Mouse (Mus musculus): ENCODE data around the gene Alg11. TPM values are rescaled to one million over a fixed set of nuclear protein-coding genes. Genes with fewer than 3 reads are reported as not detected.

The Alg11 gene
- 39.6 and 42.5 TPM in 2 replicates for polyA plus RNA-seq (2014; fragmentation: Nextera tagmentation; extraction: Ambion mirVana)

GRCm38 (mm10) chr8:22060446-22060889 is at the start of gene Alg11:
Gene Alg11, plus strand, starts transcription at chr8:22060721.
- WGBS: under 1% methylated on average over 36 of the region's 36 CpGs
- peak; percentile 100 for ATAC-seq (ENCODE audit: low read depth)
- Histone ChIP-seq H3K9ac (replicated peaks; ENCODE audit: low read depth, low read length) (peak within 1 kb of the TSS; percentile 66), H3K4me1 (ENCODE audit: control insufficient read depth, insufficient read depth, low read length) (peaks cover 9% of the 10 kb centered on the region), H3K27me3 (ENCODE audit: control insufficient read depth, insufficient read depth, low read length) (0 out of 2 replicates have a peak, but pooled peaks cover 2% of the 10 kb centered on the region), H3K9me3 (ENCODE audit: control insufficient read depth, low read length) (no peaks in the 10 kb centered on the region), H3K27ac (ENCODE audit: low read depth, low read length) (peak within 1 kb of the TSS; percentile 44; the same call in 1 of the 2 replicates), H3K36me3 (ENCODE audit: control insufficient read depth, insufficient read depth, low read length) (peaks cover 10% of the 10 kb centered on the region), H3K4me2 (ENCODE audit: low read depth, low read length) (peak within 1 kb of the TSS; percentile 80), H3K4me3 (ENCODE audit: low read depth, low read length) (peak within 1 kb of the TSS; percentile 71)

- no peaks in the 10 kb centered on the region for H3K36me3 ChIP-seq (ENCODE audit: control insufficient read depth, insufficient read depth, low read length)
- H3K9ac ChIP-seq (replicated peaks; ENCODE audit: low read depth, low read length): no peak overlapping the region
- no peaks in the 10 kb centered on the region for H3K27me3 ChIP-seq (ENCODE audit: control insufficient read depth, insufficient read depth, low read length)
- no peaks in the 10 kb centered on the region for H3K9me3 ChIP-seq (ENCODE audit: control insufficient read depth, low read length)
- no peak overlapping the region for H3K27ac ChIP-seq (ENCODE audit: low read depth, low read length)
- WGBS: 75% methylated on average over 24 of the region's 24 CpGs
- H3K4me3 ChIP-seq (ENCODE audit: low read depth, low read length): no peak overlapping the region
- no peaks in the 10 kb centered on the region for H3K4me1 ChIP-seq (ENCODE audit: control insufficient read depth, insufficient read depth, low read length)
- H3K4me2 ChIP-seq (ENCODE audit: low read depth, low read length): no peak overlapping the region
- peak; percentile 54; the same call in 1 of the 2 replicates for ATAC-seq (ENCODE audit: low read depth)
Observed at GRCm38 (mm10) chr8:22013034-22013707, 47.4 kb upstream of the Alg11 start.

DNA sequence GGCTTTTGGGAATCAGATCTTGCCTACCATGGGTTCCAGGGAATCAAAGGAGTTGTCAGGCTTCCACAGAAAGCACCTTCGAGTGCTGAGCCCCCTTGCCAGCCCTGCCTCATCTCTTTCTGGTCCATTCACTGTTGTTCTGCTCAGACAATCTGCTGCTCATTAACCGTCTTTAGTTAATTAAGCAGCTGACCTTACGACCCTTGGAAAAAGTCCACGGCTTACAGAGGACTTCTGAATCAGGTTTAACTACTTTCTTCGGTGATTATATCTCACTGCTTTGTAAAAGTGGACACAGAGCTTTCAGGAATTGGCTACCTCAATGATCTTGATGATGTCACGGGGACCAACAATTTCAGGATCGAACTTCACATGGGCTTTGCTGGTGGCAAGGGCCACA is 42.8 kb upstream of the Alg11 start:
- ATAC-seq (ENCODE audit: low read depth): no peak
- WGBS: 71% methylated on average over 7 of the region's 7 CpGs
- Histone ChIP-seq H3K27me3 (ENCODE audit: control insufficient read depth, insufficient read depth, low read length) (no peaks in the 10 kb centered on the region), H3K4me1 (ENCODE audit: control insufficient read depth, insufficient read depth, low read length) (no peaks in the 10 kb centered on the region), H3K27ac (ENCODE audit: low read depth, low read length) (no peak overlapping the region), H3K9me3 (ENCODE audit: control insufficient read depth, low read length) (no peaks in the 10 kb centered on the region), H3K4me2 (ENCODE audit: low read depth, low read length) (no peak overlapping the region), H3K4me3 (ENCODE audit: low read depth, low read length) (no peak overlapping the region), H3K9ac (replicated peaks; ENCODE audit: low read depth, low read length) (no peak overlapping the region), H3K36me3 (ENCODE audit: control insufficient read depth, insufficient read depth, low read length) (no peaks in the 10 kb centered on the region)

DNA sequence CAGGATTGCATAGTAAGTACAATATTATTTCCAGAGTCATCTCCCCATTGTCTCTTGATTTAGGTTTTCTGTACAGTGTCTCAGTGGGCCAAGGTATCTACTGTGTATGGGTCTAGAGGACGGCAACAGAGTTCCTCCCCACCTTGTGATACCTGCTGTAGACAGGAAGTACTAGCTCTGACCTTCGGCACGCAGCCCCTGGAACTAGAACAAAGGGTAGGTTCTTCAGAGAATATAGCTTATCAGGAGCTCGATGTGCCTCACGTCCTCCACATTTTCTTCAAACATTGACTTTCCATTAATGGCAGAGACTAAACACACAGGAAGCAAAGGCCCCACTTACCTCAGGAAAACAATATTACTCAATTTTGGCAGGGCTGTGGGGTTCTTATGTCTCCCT is 41.0 kb upstream of the Alg11 start:
- H3K36me3 ChIP-seq (ENCODE audit: control insufficient read depth, insufficient read depth, low read length): no peaks in the 10 kb centered on the region
- H3K9ac ChIP-seq (replicated peaks; ENCODE audit: low read depth, low read length): no peak overlapping the region
- no peak for ATAC-seq (ENCODE audit: low read depth)
- H3K4me2 ChIP-seq (ENCODE audit: low read depth, low read length): no peak overlapping the region
- H3K27me3 ChIP-seq (ENCODE audit: control insufficient read depth, insufficient read depth, low read length): no peaks in the 10 kb centered on the region
- H3K4me1 ChIP-seq (ENCODE audit: control insufficient read depth, insufficient read depth, low read length): no peaks in the 10 kb centered on the region
- no peak overlapping the region for H3K27ac ChIP-seq (ENCODE audit: low read depth, low read length)
- no peak overlapping the region for H3K4me3 ChIP-seq (ENCODE audit: low read depth, low read length)
- no peaks in the 10 kb centered on the region for H3K9me3 ChIP-seq (ENCODE audit: control insufficient read depth, low read length)
- WGBS: 89% methylated on average over 5 of the region's 5 CpGs

DNA sequence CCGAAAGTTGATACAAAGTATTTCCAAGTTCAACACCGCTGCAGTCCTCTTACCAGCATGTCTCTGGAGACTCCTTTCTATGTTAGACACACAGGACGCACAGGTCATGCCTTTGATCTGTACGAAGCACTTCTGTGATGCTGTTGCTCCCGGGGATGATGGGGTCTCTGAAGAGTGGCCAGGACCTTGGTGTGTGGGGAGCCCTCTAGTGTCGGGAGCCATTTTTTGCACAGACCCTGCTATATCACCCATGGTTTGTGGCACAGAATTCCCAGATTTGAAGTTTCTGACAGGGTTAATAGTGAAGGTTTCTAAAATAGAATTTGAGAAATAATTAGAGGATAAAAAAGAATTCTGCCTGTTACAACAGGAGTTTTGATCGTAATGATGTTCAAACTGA is 38.3 kb upstream of the Alg11 start:
- no peak overlapping the region for H3K4me2 ChIP-seq (ENCODE audit: low read depth, low read length)
- H3K36me3 ChIP-seq (ENCODE audit: control insufficient read depth, insufficient read depth, low read length): no peaks in the 10 kb centered on the region
- no peaks in the 10 kb centered on the region for H3K4me1 ChIP-seq (ENCODE audit: control insufficient read depth, insufficient read depth, low read length)
- no peak overlapping the region for H3K9ac ChIP-seq (replicated peaks; ENCODE audit: low read depth, low read length)
- no peaks in the 10 kb centered on the region for H3K9me3 ChIP-seq (ENCODE audit: control insufficient read depth, low read length)
- 57% methylated on average over 7 of the region's 7 CpGs for WGBS
- no peaks in the 10 kb centered on the region for H3K27me3 ChIP-seq (ENCODE audit: control insufficient read depth, insufficient read depth, low read length)
- no peak for ATAC-seq (ENCODE audit: low read depth)
- no peak overlapping the region for H3K27ac ChIP-seq (ENCODE audit: low read depth, low read length)
- H3K4me3 ChIP-seq (ENCODE audit: low read depth, low read length): no peak overlapping the region

GRCm38 (mm10) chr8:22025241-22025640 is 35.3 kb upstream of the Alg11 start:
- H3K4me1 ChIP-seq (ENCODE audit: control insufficient read depth, insufficient read depth, low read length): no peaks in the 10 kb centered on the region
- 72% methylated on average over 4 of the region's 4 CpGs for WGBS
- H3K9ac ChIP-seq (replicated peaks; ENCODE audit: low read depth, low read length): no peak overlapping the region
- H3K27me3 ChIP-seq (ENCODE audit: control insufficient read depth, insufficient read depth, low read length): no peaks in the 10 kb centered on the region
- no peak overlapping the region for H3K4me3 ChIP-seq (ENCODE audit: low read depth, low read length)
- H3K4me2 ChIP-seq (ENCODE audit: low read depth, low read length): no peak overlapping the region
- H3K9me3 ChIP-seq (ENCODE audit: control insufficient read depth, low read length): no peaks in the 10 kb centered on the region
- H3K27ac ChIP-seq (ENCODE audit: low read depth, low read length): no peak overlapping the region
- ATAC-seq (ENCODE audit: low read depth): no peak
- no peaks in the 10 kb centered on the region for H3K36me3 ChIP-seq (ENCODE audit: control insufficient read depth, insufficient read depth, low read length)

DNA sequence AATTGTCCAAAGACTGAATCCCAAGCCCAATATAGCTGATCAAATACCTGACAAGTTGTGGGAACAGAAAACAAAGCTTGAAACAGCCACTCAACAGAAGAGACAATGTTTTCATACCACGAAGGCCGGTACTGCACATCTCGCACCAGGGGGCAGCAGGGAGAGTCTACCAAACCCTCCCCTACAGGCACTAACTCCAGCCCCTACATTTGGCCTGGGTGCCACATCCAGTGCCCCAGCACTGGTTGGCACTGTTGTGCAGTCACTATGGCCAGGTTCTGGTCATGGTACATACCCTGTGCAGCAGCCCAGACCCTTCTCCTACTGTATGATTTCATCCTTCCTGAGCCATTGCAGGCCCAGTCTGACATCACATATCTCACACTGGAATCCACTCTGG is 31.5 kb upstream of the Alg11 start:
- H3K27ac ChIP-seq (ENCODE audit: low read depth, low read length): no peak overlapping the region
- H3K4me3 ChIP-seq (ENCODE audit: low read depth, low read length): no peak overlapping the region
- H3K36me3 ChIP-seq (ENCODE audit: control insufficient read depth, insufficient read depth, low read length): no peaks in the 10 kb centered on the region
- no peaks in the 10 kb centered on the region for H3K4me1 ChIP-seq (ENCODE audit: control insufficient read depth, insufficient read depth, low read length)
- H3K9ac ChIP-seq (replicated peaks; ENCODE audit: low read depth, low read length): no peak overlapping the region
- H3K9me3 ChIP-seq (ENCODE audit: control insufficient read depth, low read length): no peaks in the 10 kb centered on the region
- H3K4me2 ChIP-seq (ENCODE audit: low read depth, low read length): no peak overlapping the region
- WGBS: 91% methylated on average over 3 of the region's 3 CpGs
- no peaks in the 10 kb centered on the region for H3K27me3 ChIP-seq (ENCODE audit: control insufficient read depth, insufficient read depth, low read length)
- no peak for ATAC-seq (ENCODE audit: low read depth)

DNA sequence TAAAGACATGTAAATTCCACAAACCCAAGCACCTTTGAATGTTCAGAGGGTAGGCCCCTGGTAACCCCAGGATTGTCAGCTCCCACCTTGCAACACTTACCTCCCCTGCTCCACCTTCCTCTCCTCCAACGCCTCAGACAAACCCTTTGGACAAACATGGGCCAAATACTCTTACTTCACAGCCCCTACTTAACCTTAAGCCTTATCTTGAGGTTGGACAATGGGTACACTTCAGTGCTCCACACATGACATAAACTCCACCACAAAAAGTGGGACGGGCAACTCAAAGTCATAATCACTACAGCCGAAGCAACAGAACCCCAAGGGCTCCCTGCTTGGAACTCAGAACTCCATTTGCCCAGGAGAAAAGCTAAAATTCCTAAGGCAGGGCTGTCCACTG is 29.5 kb upstream of the Alg11 start:
- Histone ChIP-seq H3K9ac (replicated peaks; ENCODE audit: low read depth, low read length) (no peak overlapping the region), H3K9me3 (ENCODE audit: control insufficient read depth, low read length) (no peaks in the 10 kb centered on the region), H3K36me3 (ENCODE audit: control insufficient read depth, insufficient read depth, low read length) (no peaks in the 10 kb centered on the region), H3K27me3 (ENCODE audit: control insufficient read depth, insufficient read depth, low read length) (no peaks in the 10 kb centered on the region), H3K4me1 (ENCODE audit: control insufficient read depth, insufficient read depth, low read length) (no peaks in the 10 kb centered on the region), H3K4me3 (ENCODE audit: low read depth, low read length) (no peak overlapping the region), H3K27ac (ENCODE audit: low read depth, low read length) (no peak overlapping the region), H3K4me2 (ENCODE audit: low read depth, low read length) (no peak overlapping the region)
- ATAC-seq (ENCODE audit: low read depth): no peak
- 84% methylated on average over 3 of the region's 3 CpGs for WGBS

GRCm38 (mm10) chr8:22036137-22036536 is 24.4 kb upstream of the Alg11 start:
- ATAC-seq (ENCODE audit: low read depth): no peak
- Histone ChIP-seq H3K4me3 (ENCODE audit: low read depth, low read length) (no peak overlapping the region), H3K4me1 (ENCODE audit: control insufficient read depth, insufficient read depth, low read length) (no peaks in the 10 kb centered on the region), H3K27me3 (ENCODE audit: control insufficient read depth, insufficient read depth, low read length) (no peaks in the 10 kb centered on the region), H3K4me2 (ENCODE audit: low read depth, low read length) (no peak overlapping the region), H3K36me3 (ENCODE audit: control insufficient read depth, insufficient read depth, low read length) (no peaks in the 10 kb centered on the region), H3K9ac (replicated peaks; ENCODE audit: low read depth, low read length) (no peak overlapping the region), H3K27ac (ENCODE audit: low read depth, low read length) (no peak overlapping the region), H3K9me3 (ENCODE audit: control insufficient read depth, low read length) (no peaks in the 10 kb centered on the region)
- 88% methylated on average over 9 of the region's 9 CpGs for WGBS

All from neural tube, embryonic 14.5 days (tissue).